Mouse (Mus musculus) MEL (cell line): ENCODE results near the gene Tubg1.

Experiments
- CHD1 ChIP-seq: IDR thresholded peaks from 2 replicates; pipeline ENCODE4 v1.6.1; 2012; ENCODE audit warnings: low read depth, mild to moderate bottlenecking, inconsistent platforms, low read length, improper control_type of control experiment
- CTCF ChIP-seq, 3 experiments: IDR thresholded peaks in 2 of 3; conservative IDR thresholded peaks in 1 of 3; 2 replicates each; pipeline ENCODE4 v1.5.1; 2011 to 2012; ENCODE audit warnings: low read length in 3 of 3, low read depth in 2 of 3, mild to moderate bottlenecking in 2 of 3, improper control_type of control experiment in 1 of 3, inconsistent platforms in 1 of 3, mixed read lengths in 1 of 3, moderate library complexity in 1 of 3; ENCODE audit not compliant: control insufficient read depth in 1 of 3, insufficient read depth in 1 of 3, poor library complexity in 1 of 3, severe bottlenecking in 1 of 3
- EP300 ChIP-seq, 2 experiments: IDR thresholded peaks; 2 replicates each; pipeline ENCODE4 v1.6.1; 2011; ENCODE audit warnings: improper control_type of control experiment in 2 of 2, low read length in 2 of 2, low read depth in 1 of 2, mild to moderate bottlenecking in 1 of 2
- MAZ ChIP-seq: IDR thresholded peaks from 2 replicates; pipeline ENCODE4 v1.6.1; 2012; ENCODE audit warnings: low read depth, mild to moderate bottlenecking, inconsistent platforms, low read length, improper control_type of control experiment

DNA sequence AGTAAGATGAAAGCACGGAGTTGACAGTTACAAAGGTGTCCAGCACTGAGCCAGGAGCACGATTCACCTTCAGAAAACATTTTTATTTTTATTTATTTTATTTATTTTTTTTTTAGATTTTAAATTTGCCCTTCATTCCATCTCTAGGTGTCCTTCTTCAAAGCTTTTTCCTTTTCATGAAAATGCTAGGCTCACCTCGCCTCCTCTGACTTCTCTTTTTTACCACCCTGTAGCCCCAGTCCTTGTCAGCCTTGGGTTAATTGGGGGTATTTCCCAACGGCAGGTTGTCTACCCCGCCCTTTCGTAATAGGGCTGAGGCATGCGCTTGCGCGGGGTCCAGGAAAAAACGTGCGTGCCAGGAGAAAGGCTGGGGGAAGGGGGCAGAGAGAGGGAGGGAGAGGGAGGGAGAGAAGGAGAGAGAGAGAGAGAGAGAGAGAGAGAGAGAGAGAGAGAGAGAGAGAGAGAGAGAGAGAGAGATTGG is 55.9 kb downstream of the Tubg1 start:
- TF ChIP-seq EP300 (IDR thresholded peaks at IDR 0.05; ENCODE audit: low read depth in 1 of 2, low read length in 2 of 2) (no peak), CTCF (IDR thresholded peaks at IDR 0.05 in 2 of 3, conservative IDR thresholded peaks at IDR 0.05 in 1 of 3; ENCODE audit: control insufficient read depth in 1 of 3, insufficient read depth in 1 of 3, low read depth in 2 of 3, low read length in 3 of 3, poor library complexity in 1 of 3, severe bottlenecking in 1 of 3) (no peak), CHD1 (no peak), MAZ (no peak)
